Mouse (Mus musculus): ENCODE measurements around the gene Capzb. TPM values are rescaled to one million over a fixed set of nuclear protein-coding genes. Genes with fewer than 3 reads are reported as not detected.
A peak's percentile ranks its signal among the peaks of the same experiment; 100 is the strongest.

Capzb gene
- polyA plus RNA-seq, 1 experiment from 2014 or later, result 307 TPM

DNA sequence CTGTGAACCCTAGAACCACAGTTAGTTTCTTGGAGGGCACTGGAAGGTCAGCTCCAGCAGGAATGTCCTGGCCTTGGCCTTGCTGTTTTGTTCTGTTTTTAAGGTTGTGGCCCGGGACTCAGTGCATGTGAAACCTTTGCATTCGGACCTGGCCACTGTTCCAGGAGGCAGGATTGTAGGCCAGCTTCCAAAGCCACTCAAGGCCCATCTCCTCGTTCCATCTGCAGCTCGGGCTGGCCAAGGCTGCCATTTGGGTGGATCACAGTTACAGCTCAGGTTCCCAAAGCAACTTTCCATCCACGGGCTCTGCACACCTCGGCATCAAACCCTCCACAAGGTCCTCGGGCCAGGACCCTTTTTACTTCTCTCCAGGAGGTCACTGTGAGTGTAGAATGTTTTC, 81.9 kb downstream of the Capzb start:
- H3K27me3 ChIP-seq (ENCODE audit: control insufficient read depth, insufficient read depth, low read length), result no peaks in the 10 kb centered on the region
- no peaks in the 10 kb centered on the region for H3K9me3 ChIP-seq (ENCODE audit: control insufficient read depth, low read length)
- ATAC-seq (ENCODE audit: insufficient number of reproducible peaks, low FRiP score, low TSS enrichment, low read depth), result no peak
- no peak overlapping the region; the same call in 1 of the 2 replicates for H3K9ac ChIP-seq (ENCODE audit: low read length)
- no peak for DNase-seq (ENCODE audit: low spot score)
- WGBS, result 87% methylated on average over 7 of the region's 7 CpGs
- no peak overlapping the region for H3K4me3 ChIP-seq (ENCODE audit: low read depth, low read length)
- no peak overlapping the region for H3K27ac ChIP-seq (replicated peaks; ENCODE audit: low read depth, low read length)
- peaks cover 21% of the 10 kb centered on the region for H3K4me1 ChIP-seq (ENCODE audit: control insufficient read depth, insufficient read depth, low read length)
- no peak overlapping the region for H3K4me2 ChIP-seq (ENCODE audit: low read depth, severe bottlenecking)
- H3K36me3 ChIP-seq (ENCODE audit: control insufficient read depth, insufficient read depth, low read length), result peaks cover 3% of the 10 kb centered on the region; the same call in 1 of the 2 replicates

GRCm38 (mm10) chr4:139276411-139276810, 83.7 kb downstream of the Capzb start:
- peaks cover 6% of the 10 kb centered on the region; the same call in 1 of the 2 replicates for H3K36me3 ChIP-seq (ENCODE audit: control insufficient read depth, insufficient read depth, low read length)
- no peak overlapping the region for H3K4me3 ChIP-seq (ENCODE audit: low read depth, low read length)
- ATAC-seq (ENCODE audit: insufficient number of reproducible peaks, low FRiP score, low TSS enrichment, low read depth), result no peak
- no peak overlapping the region for H3K9ac ChIP-seq (ENCODE audit: low read length)
- 89% methylated on average over 7 of the region's 7 CpGs for WGBS
- H3K27me3 ChIP-seq (ENCODE audit: control insufficient read depth, insufficient read depth, low read length), result no peaks in the 10 kb centered on the region
- no peak for DNase-seq (ENCODE audit: low spot score)
- H3K27ac ChIP-seq (replicated peaks; ENCODE audit: low read depth, low read length), result 0 out of 2 replicates have a peak overlapping the region, but pooled peaks have one; percentile 21
- H3K4me2 ChIP-seq (ENCODE audit: low read depth, severe bottlenecking), result no peak overlapping the region
- no peaks in the 10 kb centered on the region for H3K9me3 ChIP-seq (ENCODE audit: control insufficient read depth, low read length)
- H3K4me1 ChIP-seq (ENCODE audit: control insufficient read depth, insufficient read depth, low read length), result peaks cover 18% of the 10 kb centered on the region

DNA sequence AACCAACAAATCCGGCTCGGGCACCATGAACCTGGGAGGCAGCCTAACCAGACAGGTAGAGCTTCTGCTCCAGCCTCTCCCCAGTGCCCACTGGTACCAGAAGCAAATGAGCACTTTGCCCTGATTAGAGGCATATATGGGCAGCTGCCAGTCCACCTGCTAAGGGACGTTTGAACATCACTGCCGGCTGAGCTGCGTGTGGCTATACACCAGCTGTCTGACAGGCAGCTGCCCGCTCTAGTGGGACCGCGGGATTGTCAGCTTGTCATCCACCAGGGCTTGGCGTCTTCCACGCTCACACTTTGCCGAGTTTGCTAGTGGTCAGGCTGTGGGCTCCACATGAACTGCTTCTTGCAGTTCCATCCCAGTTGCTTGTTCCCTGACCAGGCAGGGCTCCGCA, 87.8 kb downstream of the Capzb start:
- Histone ChIP-seq H3K27me3 (ENCODE audit: control insufficient read depth, insufficient read depth, low read length) (no peaks in the 10 kb centered on the region), H3K36me3 (ENCODE audit: control insufficient read depth, insufficient read depth, low read length) (peaks cover 12% of the 10 kb centered on the region; the same call in 1 of the 2 replicates)
- 95% methylated on average over 12 of the region's 12 CpGs for WGBS

GRCm38 (mm10) chr4:139281791-139282345, 89.2 kb downstream of the Capzb start:
- no peak overlapping the region for H3K27ac ChIP-seq (replicated peaks; ENCODE audit: low read depth, low read length)
- H3K4me2 ChIP-seq (ENCODE audit: low read depth, severe bottlenecking), result no peak overlapping the region
- H3K4me3 ChIP-seq (ENCODE audit: low read depth, low read length), result no peak overlapping the region
- H3K27me3 ChIP-seq (ENCODE audit: control insufficient read depth, insufficient read depth, low read length), result no peaks in the 10 kb centered on the region
- ATAC-seq (ENCODE audit: insufficient number of reproducible peaks, low FRiP score, low TSS enrichment, low read depth), result no peak
- peaks cover 14% of the 10 kb centered on the region for H3K4me1 ChIP-seq (ENCODE audit: control insufficient read depth, insufficient read depth, low read length)
- WGBS, result 76% methylated on average over 16 of the region's 16 CpGs
- H3K9ac ChIP-seq (ENCODE audit: low read length), result no peak overlapping the region
- DNase-seq (ENCODE audit: low spot score), result no peak
- peaks cover 11% of the 10 kb centered on the region; the same call in 1 of the 2 replicates for H3K36me3 ChIP-seq (ENCODE audit: control insufficient read depth, insufficient read depth, low read length)
- no peaks in the 10 kb centered on the region for H3K9me3 ChIP-seq (ENCODE audit: control insufficient read depth, low read length)

More for the DNA sequence above, 87.8 kb downstream of the Capzb start:
- Histone ChIP-seq H3K9me3 (ENCODE audit: control insufficient read depth, low read length) (no peaks in the 10 kb centered on the region), H3K4me3 (ENCODE audit: low read depth, low read length) (no peak overlapping the region), H3K4me1 (ENCODE audit: control insufficient read depth, insufficient read depth, low read length) (peaks cover 16% of the 10 kb centered on the region), H3K9ac (ENCODE audit: low read length) (no peak overlapping the region), H3K4me2 (ENCODE audit: low read depth, severe bottlenecking) (no peak overlapping the region), H3K27ac (replicated peaks; ENCODE audit: low read depth, low read length) (no peak overlapping the region)
- no peak for ATAC-seq (ENCODE audit: insufficient number of reproducible peaks, low FRiP score, low TSS enrichment, low read depth)
- DNase-seq (ENCODE audit: low spot score), result no peak

DNA sequence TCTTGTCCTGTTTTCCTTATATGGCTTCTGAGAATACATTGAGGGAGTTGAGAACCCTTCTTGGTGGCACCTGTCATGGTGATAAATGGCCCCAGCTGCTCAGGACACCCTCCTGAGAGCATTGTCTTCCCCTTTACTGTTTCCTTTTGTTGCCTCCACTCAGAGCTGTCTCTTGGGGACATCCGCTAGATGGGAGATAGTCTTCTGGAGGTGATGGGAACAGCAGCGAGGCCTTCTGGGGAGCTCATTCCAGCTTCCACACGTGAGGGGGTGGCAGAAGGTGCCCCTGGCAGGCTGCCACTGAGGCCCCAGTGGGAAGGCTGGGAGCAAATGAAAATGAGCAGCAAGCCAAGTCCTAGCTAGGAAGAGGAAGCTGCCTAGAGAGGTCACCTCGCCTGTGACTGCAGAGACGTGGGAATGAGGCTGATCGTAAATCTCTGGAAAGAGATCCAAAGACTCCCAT, 90.3 kb downstream of the Capzb start:
- no peak overlapping the region for H3K4me2 ChIP-seq (ENCODE audit: low read depth, severe bottlenecking)
- no peak for DNase-seq (ENCODE audit: low spot score)
- ATAC-seq (ENCODE audit: insufficient number of reproducible peaks, low FRiP score, low TSS enrichment, low read depth), result no peak
- H3K4me1 ChIP-seq (ENCODE audit: control insufficient read depth, insufficient read depth, low read length), result peaks cover 14% of the 10 kb centered on the region
- no peaks in the 10 kb centered on the region for H3K9me3 ChIP-seq (ENCODE audit: control insufficient read depth, low read length)
- H3K36me3 ChIP-seq (ENCODE audit: control insufficient read depth, insufficient read depth, low read length), result peaks cover 17% of the 10 kb centered on the region
- H3K9ac ChIP-seq (ENCODE audit: low read length), result no peak overlapping the region
- H3K4me3 ChIP-seq (ENCODE audit: low read depth, low read length), result no peak overlapping the region
- no peaks in the 10 kb centered on the region for H3K27me3 ChIP-seq (ENCODE audit: control insufficient read depth, insufficient read depth, low read length)
- H3K27ac ChIP-seq (replicated peaks; ENCODE audit: low read depth, low read length), result 0 out of 2 replicates have a peak overlapping the region, but pooled peaks have one; percentile 14
- 47% methylated on average over 6 of the region's 6 CpGs for WGBS

GRCm38 (mm10) chr4:139284877-139285276, 92.2 kb downstream of the Capzb start:
- Histone ChIP-seq H3K4me1 (ENCODE audit: control insufficient read depth, insufficient read depth, low read length) (peaks cover 25% of the 10 kb centered on the region), H3K9ac (ENCODE audit: low read length) (no peak overlapping the region), H3K4me2 (ENCODE audit: low read depth, severe bottlenecking) (no peak overlapping the region), H3K4me3 (ENCODE audit: low read depth, low read length) (no peak overlapping the region), H3K27ac (replicated peaks; ENCODE audit: low read depth, low read length) (peak overlapping the region; percentile 76), H3K27me3 (ENCODE audit: control insufficient read depth, insufficient read depth, low read length) (no peaks in the 10 kb centered on the region), H3K36me3 (ENCODE audit: control insufficient read depth, insufficient read depth, low read length) (peaks cover 19% of the 10 kb centered on the region), H3K9me3 (ENCODE audit: control insufficient read depth, low read length) (no peaks in the 10 kb centered on the region)
- 36% methylated on average over 15 of the region's 15 CpGs for WGBS
- ATAC-seq (ENCODE audit: insufficient number of reproducible peaks, low FRiP score, low TSS enrichment, low read depth) (no peak), DNase-seq (ENCODE audit: low spot score) (peak; percentile 60)

GRCm38 (mm10) chr4:139286234-139286633, 93.5 kb downstream of the Capzb start:
- Histone ChIP-seq H3K9me3 (ENCODE audit: control insufficient read depth, low read length) (no peaks in the 10 kb centered on the region), H3K4me1 (ENCODE audit: control insufficient read depth, insufficient read depth, low read length) (peaks cover 25% of the 10 kb centered on the region), H3K27me3 (ENCODE audit: control insufficient read depth, insufficient read depth, low read length) (no peaks in the 10 kb centered on the region), H3K27ac (replicated peaks; ENCODE audit: low read depth, low read length) (no peak overlapping the region; the same call in 1 of the 2 replicates), H3K36me3 (ENCODE audit: control insufficient read depth, insufficient read depth, low read length) (peaks cover 21% of the 10 kb centered on the region), H3K9ac (ENCODE audit: low read length) (no peak overlapping the region), H3K4me2 (ENCODE audit: low read depth, severe bottlenecking) (no peak overlapping the region), H3K4me3 (ENCODE audit: low read depth, low read length) (no peak overlapping the region)
- WGBS, result 89% methylated on average over 5 of the region's 5 CpGs
- no peak for ATAC-seq (ENCODE audit: insufficient number of reproducible peaks, low FRiP score, low TSS enrichment, low read depth)
- DNase-seq (ENCODE audit: low spot score), result no peak

DNA sequence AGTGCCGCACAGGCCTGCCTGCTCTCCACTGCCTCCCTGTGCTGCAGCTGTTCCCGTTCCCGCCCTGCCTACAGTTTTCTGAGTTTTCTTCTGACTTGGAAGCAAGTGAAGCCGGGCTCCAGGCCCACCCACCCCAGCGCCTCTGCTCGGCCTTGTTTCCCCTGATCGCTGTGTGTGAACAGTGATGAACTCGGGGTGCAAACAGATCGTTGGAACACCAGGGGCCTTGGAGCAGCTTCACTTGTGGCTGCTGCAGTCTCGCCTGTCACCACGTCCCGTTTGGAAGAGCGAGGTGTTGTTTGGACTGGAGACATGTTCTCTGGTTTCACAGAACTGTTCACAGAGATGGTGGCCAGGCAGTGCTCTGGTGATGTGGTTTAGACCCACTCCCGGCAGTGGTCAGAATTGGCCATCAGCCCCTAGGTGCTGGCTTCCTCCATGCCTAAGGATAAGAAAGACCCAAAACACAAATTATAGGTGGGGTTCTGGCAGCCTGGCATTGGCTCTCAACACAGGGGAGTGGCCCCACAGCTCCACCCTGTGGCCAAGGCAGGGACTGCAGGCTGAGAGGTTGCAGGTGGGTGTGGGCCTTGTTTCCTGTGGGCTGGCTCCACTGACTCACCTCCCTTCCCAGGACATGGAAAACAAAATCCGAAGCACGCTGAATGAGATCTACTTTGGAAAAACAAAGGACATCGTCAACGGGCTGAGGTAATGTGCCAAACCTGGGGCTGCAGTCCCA, 94.6 kb downstream of the Capzb start:
- H3K27ac ChIP-seq (replicated peaks; ENCODE audit: low read depth, low read length), result peak overlapping the region; percentile 68
- no peak; the same call in 1 of the 2 replicates for ATAC-seq (ENCODE audit: insufficient number of reproducible peaks, low FRiP score, low TSS enrichment, low read depth)

More for the DNA sequence above, 94.6 kb downstream of the Capzb start:
- Histone ChIP-seq H3K4me2 (ENCODE audit: low read depth, severe bottlenecking) (no peak overlapping the region), H3K4me1 (ENCODE audit: control insufficient read depth, insufficient read depth, low read length) (peaks cover 25% of the 10 kb centered on the region), H3K27me3 (ENCODE audit: control insufficient read depth, insufficient read depth, low read length) (no peaks in the 10 kb centered on the region), H3K4me3 (ENCODE audit: low read depth, low read length) (no peak overlapping the region), H3K9ac (ENCODE audit: low read length) (no peak overlapping the region), H3K9me3 (ENCODE audit: control insufficient read depth, low read length) (no peaks in the 10 kb centered on the region), H3K36me3 (ENCODE audit: control insufficient read depth, insufficient read depth, low read length) (peaks cover 17% of the 10 kb centered on the region)
- DNase-seq (ENCODE audit: low spot score), result peak; percentile 92
- WGBS, result 81% methylated on average over 18 of the region's 18 CpGs

Measured in limb, embryonic 11.5 days (tissue).